ENCODE assay signal across 8 mouse cellular contexts in the genomic region with DNA sequence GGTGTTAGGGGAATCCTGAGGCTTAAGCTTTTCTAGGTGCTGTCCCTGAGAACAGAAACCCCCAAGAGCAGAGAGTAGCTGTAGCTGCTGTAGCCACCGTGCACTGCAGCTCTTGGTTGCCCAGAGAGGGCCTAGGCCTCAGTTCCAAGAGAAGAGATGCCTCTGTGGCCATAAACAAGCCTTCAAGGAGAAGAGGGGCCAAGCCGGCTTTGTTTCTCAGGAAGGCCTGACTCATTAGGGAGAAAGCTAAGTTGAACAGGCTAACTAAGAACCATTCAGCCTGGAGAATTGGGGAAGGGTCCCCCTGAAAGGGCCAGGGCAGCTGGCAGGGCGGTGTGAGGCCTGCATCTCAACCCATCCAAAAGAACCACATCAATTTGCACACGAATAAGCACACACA.
DNase-seq lines count a peak whose midpoint lies in the region; ATAC-seq lines count a peak whose summit lies in the region.

No protein-coding gene starts in this region.

- WGBS in heart, embryonic 16.5 days, result 64% methylated on average over 4 of the region's 4 CpGs
- WGBS in embryonic facial prominence, embryonic 12.5 days, result 52% methylated on average over 4 of the region's 4 CpGs
- 61% methylated on average over 4 of the region's 4 CpGs for WGBS in intestine, embryonic 16.5 days

- no peak overlapping the region for H3K9ac ChIP-seq in heart, embryonic 16.5 days (ENCODE audit: low read length)
- no peak overlapping the region for H3K9ac ChIP-seq in embryonic facial prominence, embryonic 12.5 days
- 0 out of 2 replicates have a peak overlapping the region, but pooled peaks have one; percentile 6 for H3K9ac ChIP-seq in intestine, embryonic 16.5 days (ENCODE audit: low read depth, low read length)

- no peaks in the 10 kb centered on the region for H3K9me3 ChIP-seq in heart, embryonic 16.5 days (replicated peaks; ENCODE audit: control insufficient read depth, low read length)
- H3K9me3 ChIP-seq in embryonic facial prominence, embryonic 12.5 days, result no peaks in the 10 kb centered on the region
- H3K9me3 ChIP-seq in intestine, embryonic 16.5 days (ENCODE audit: control insufficient read depth, low read length), result no peaks in the 10 kb centered on the region

- no peaks in the 10 kb centered on the region for H3K27me3 ChIP-seq in heart, embryonic 16.5 days (ENCODE audit: control insufficient read depth, insufficient read depth, low read length)
- H3K27me3 ChIP-seq in embryonic facial prominence, embryonic 12.5 days, result no peaks in the 10 kb centered on the region
- no peaks in the 10 kb centered on the region for H3K27me3 ChIP-seq in intestine, embryonic 16.5 days (replicated peaks; ENCODE audit: control insufficient read depth, insufficient read depth, low read length)

- no peak overlapping the region for H3K4me2 ChIP-seq in heart, embryonic 16.5 days (ENCODE audit: low read depth, low read length)
- H3K4me2 ChIP-seq in embryonic facial prominence, embryonic 12.5 days (replicated peaks), result no peak overlapping the region
- no peak overlapping the region for H3K4me2 ChIP-seq in intestine, embryonic 16.5 days (ENCODE audit: low read depth, low read length)

- H3K4me1 ChIP-seq in heart, embryonic 16.5 days (ENCODE audit: control insufficient read depth, insufficient read depth, low read length), result peaks cover 49% of the 10 kb centered on the region
- peaks cover 40% of the 10 kb centered on the region for H3K4me1 ChIP-seq in embryonic facial prominence, embryonic 12.5 days
- peaks cover 50% of the 10 kb centered on the region for H3K4me1 ChIP-seq in intestine, embryonic 16.5 days (ENCODE audit: control insufficient read depth, insufficient read depth, low read length)

- no peak for DNase-seq in heart, adult 11 months
- no peak for DNase-seq in gastrocnemius, postnatal 14 days
- no peak for DNase-seq in spleen, postnatal 36 days (ENCODE audit: low spot score in 2 of 2)

- no peak overlapping the region for H3K4me3 ChIP-seq in heart, embryonic 16.5 days (ENCODE audit: low read length)
- no peak overlapping the region for H3K4me3 ChIP-seq in embryonic facial prominence, embryonic 12.5 days
- no peak overlapping the region for H3K4me3 ChIP-seq in intestine, embryonic 16.5 days (ENCODE audit: low read length)

- intact Hi-C loops in gastrocnemius, postnatal 14 days (cut with DNase I; ENCODE audit: low total_unique reads), result no loop called here

- H3K36me3 ChIP-seq in heart, embryonic 16.5 days (ENCODE audit: control insufficient read depth, insufficient read depth), result no peaks in the 10 kb centered on the region
- H3K36me3 ChIP-seq in embryonic facial prominence, embryonic 12.5 days, result no peaks in the 10 kb centered on the region
- no peaks in the 10 kb centered on the region for H3K36me3 ChIP-seq in intestine, embryonic 16.5 days (ENCODE audit: control insufficient read depth, insufficient read depth, low read length)

- ATAC-seq in heart, embryonic 16.5 days (replicated peaks; ENCODE audit: extremely low read depth, insufficient read depth, low FRiP score), result no peak
- ATAC-seq in CD4-positive, CD25-positive, alpha-beta regulatory T cell, adult 4 months, result peak; percentile 58
- ATAC-seq in embryonic facial prominence, embryonic 12.5 days (ENCODE audit: insufficient number of reproducible peaks, insufficient read depth, low FRiP score, low TSS enrichment), result no peak
- no peak for ATAC-seq in intestine, embryonic 16.5 days
- no peak for ATAC-seq in megakaryocyte-erythroid progenitor cell, adult 5-6 weeks (replicated peaks; ENCODE audit: low FRiP score, low TSS enrichment, poor library complexity, severe bottlenecking)

- H3K27ac ChIP-seq in heart, embryonic 16.5 days (ENCODE audit: low read length), result peak overlapping the region; percentile 43
- H3K27ac ChIP-seq in embryonic facial prominence, embryonic 12.5 days, result peak overlapping the region; percentile 58
- peak overlapping the region; percentile 20 for H3K27ac ChIP-seq in intestine, embryonic 16.5 days (ENCODE audit: low read length)
